Mouse (Mus musculus): Measurements from ENCODE around the gene Ascc2.

The Ascc2 gene

DNA sequence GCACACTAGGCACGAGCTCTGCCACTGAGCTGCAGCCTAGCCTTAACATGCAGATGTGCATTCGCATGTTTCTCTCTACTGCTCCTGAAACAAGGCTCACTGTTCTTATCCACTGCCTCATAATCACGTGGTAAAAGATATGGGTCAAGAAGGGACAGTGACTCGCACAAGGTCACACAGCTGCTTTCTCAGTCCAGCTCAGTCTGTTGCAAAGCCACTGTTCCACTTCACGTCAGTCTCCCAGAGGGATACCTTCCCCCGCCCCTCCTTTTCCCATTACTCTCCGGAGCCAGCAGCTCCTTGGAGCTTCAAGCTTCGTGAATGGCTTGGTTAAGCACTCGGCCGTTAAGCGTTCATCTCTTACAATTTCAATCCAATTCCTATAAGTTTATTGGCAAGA lies 82.8 kb downstream of the Ascc2 start:
- DNase-seq (ENCODE audit: low spot score in 2 of 2): no peak

DNA sequence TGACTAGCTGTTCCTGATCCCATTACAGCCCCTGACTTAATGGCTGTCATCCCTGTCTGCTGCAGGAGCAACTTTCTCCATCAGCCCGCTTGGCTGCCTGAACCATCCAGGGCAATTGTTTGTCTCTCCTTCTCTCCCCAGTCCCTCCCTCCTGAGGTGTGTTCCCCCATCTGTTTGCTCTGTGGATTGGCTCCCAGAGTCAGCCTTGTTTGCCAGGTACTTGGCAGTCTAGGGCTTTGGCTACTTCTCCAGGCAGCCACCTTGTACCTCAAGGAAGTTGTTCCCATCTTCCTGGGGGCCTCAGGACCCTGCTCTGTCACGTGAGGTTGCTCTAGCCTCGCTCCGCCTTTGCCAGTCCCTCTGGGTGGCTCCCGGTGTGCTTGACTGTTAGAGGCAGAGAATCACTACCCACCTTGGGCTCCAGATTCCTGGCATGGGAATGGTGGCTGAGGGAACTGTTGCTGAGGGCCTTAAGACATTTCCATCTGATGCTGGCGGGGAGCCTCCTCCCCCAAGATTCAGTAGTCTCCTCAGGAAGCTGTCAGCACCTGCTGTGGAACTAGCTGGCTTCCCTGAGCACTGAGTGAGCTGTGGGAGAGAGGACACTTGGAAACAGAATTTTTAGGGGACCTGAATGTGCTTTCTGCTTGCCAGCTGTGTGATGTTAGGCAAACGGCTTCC lies 83.5 kb downstream of the Ascc2 start:
- DNase-seq (ENCODE audit: low spot score in 2 of 2): no peak

DNA sequence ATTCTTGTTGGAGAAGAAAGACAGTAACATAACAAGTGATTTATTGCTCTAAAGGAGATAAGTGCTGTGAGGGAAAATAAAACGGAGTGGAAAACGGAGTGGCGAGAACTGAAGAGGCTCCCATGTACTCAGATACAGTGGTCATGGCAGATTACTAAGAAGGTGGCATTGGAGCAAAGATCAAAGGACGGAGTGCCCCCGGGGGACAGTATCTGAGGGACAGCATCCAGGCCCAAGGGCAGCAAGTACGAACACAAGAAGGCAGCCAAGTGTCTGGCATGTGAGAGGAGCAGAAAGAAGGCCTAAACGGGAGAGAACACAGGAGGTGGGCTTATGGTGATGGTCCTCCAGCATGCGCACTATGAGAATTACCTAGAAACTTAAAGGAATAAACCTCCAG lies 84.2 kb downstream of the Ascc2 start:
- DNase-seq (ENCODE audit: low spot score in 2 of 2): no peak

DNA sequence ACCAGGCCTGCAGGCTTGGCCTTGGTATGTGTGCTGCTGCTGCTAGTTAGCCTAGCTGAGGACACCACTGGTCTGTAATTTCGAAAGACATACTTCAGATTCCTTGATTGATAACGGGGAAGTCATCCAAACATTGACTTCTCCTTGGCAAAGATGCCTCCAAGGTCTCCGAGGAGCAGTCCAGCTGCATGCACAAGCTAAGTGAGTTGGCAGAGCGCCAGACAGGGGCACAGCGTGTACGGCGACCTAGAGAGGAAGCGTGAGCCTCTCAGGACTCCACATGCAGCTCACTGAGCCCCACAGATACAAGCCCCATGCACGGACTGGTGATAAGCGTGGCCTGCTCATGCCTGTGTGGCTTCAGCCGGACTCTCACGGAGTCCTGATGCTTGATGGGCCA lies 92.1 kb downstream of the Ascc2 start:
- no peak for DNase-seq (ENCODE audit: low spot score in 2 of 2)

DNA sequence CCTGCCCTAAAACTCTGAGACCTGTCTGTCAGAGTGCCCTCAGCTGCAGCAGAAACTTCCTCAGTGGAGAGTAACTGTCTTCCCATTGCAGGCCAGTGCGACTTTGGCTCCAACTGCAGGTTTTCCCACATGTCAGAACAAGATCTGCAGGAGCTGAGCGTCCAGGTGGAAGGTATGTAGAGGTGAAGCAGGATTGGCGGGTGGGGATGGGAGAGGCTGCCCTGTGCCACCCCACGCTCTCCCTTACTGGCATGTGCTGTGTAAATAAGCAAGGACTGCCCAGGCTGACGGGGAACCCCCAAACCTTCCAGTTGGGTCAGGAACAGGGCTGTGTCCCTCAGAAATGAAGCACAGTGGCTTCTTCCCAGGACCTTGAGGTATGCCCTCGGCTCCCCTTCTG lies 92.5 kb downstream of the Ascc2 start:
- DNase-seq (ENCODE audit: low spot score in 2 of 2): no peak

DNA sequence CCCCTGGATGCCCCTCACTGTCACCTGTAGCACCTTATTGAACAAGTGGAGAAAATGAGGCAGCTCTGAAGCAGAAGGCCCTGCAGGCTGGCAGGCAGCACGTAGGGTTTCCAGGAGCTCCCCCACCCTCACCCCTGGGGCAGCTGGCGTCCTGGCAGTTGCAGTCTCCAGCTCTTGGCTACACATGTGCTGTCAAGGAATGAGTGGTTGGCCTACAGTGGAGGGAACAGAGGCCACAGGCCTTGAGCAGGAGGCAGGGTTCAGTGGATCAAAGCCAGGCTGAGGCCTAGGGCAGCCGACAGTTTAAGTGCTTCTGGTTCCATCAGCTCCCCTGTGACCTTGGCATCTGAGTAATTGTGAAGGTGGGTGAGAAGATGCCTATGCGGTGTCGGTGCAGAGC lies 93.4 kb downstream of the Ascc2 start:
- DNase-seq (ENCODE audit: low spot score in 2 of 2): no peak

DNA sequence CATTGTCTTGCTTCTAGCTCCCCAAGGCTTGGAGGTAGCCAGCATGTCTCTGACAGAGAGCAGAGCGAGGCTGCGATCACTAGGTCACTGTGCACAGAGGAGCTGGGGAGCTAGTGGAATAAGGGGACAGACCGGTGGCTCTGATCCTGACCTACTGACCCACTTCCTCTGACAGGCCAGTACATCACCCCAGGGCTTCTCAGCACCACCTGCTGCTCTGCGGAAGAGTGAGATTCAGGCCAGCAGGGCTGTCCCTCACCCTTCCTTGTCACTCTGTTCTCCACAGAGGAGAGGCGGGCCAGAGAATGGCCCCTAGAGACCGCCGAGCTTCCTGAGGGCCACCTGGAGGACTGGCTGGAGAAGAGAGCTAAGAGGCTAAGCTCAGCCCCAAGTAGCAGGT lies 94.2 kb downstream of the Ascc2 start:
- DNase-seq (ENCODE audit: low spot score in 2 of 2): no peak

DNA sequence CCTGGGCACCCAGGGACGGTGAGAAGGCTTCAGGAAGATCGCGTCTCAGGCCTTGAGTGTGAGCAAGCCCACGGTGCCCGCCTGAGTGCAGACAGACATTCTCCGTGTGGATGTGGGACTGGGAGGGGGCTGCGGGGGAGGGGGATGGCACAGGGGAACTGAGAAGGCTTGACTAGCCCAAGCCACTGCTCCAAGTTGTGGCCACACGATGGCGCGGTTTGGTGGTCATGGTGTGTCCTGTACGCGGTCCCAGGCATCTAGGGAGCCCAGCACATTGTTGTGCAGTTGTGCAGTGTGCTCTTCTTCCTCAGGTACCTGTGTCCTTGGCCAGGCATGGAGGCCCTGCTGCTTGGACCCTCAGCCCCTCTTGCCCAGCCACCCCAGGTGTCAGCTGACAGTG lies 96.6 kb downstream of the Ascc2 start:
- DNase-seq (ENCODE audit: low spot score in 2 of 2): no peak
